Mouse (Mus musculus) stomach, embryonic 15.5 days (tissue): ENCODE results near the gene Alkbh3. TPM values are rescaled to one million over a fixed set of nuclear protein-coding genes. Genes with fewer than 3 reads are reported as not detected.

Experiments
- ATAC-seq: fragments of 200-750 bp; cut with Nextera tagmentation; 2 replicates; pipeline ENCODE4 v1.8.0; 2017; ENCODE audit warnings: low read depth, moderate number of reproducible peaks, moderate TSS enrichment; ENCODE audit not compliant: insufficient read depth, low FRiP score
- H3K27ac ChIP-seq: fragments of 300-500 bp; sonication (generic); 2 replicates; pipeline ENCODE4 v1.5.1; 2015; ENCODE audit warnings: mild to moderate bottlenecking, inconsistent platforms
- H3K27me3 ChIP-seq: fragments of 300-500 bp; sonication (generic); replicated peaks from 2 replicates; pipeline ENCODE4 v1.6.1; 2015; ENCODE audit warnings: inconsistent platforms
- H3K36me3 ChIP-seq: fragments of 300-500 bp; sonication (generic); 2 replicates; pipeline ENCODE4 v1.6.1; 2015; ENCODE audit warnings: inconsistent platforms
- H3K4me1 ChIP-seq: fragments of 300-500 bp; sonication (generic); 2 replicates; pipeline ENCODE4 v1.6.1; 2015; ENCODE audit warnings: inconsistent platforms
- H3K4me2 ChIP-seq: fragments of 300-500 bp; sonication (generic); 2 replicates; pipeline ENCODE4 v1.6.1; 2015; ENCODE audit warnings: mild to moderate bottlenecking, inconsistent platforms
- H3K4me3 ChIP-seq: fragments of 300-500 bp; sonication (generic); replicated peaks from 2 replicates; pipeline ENCODE4 v1.5.1; 2015; ENCODE audit warnings: inconsistent platforms
- H3K9ac ChIP-seq: fragments of 300-500 bp; sonication (generic); 2 replicates; pipeline ENCODE4 v1.6.1; 2015; ENCODE audit warnings: inconsistent platforms
- H3K9me3 ChIP-seq: fragments of 300-500 bp; sonication (generic); 2 replicates; pipeline ENCODE4 v1.6.1; 2016; ENCODE audit warnings: inconsistent platforms
- WGBS: fragments of 180-500 bp; shearing (Covaris S2); methylation state at CpG from one replicate; pipeline ENCODE4 v1.1.7; 2015; 5-methylcytosine and 5-hydroxymethylcytosine counted together
- polyA plus RNA-seq: library from polyadenylated mRNA; unstranded; fragments of >200 nt; fragmentation: Nextera tagmentation; extraction: Ambion mirVana; gene quantifications from 2 replicates; pipeline ENCODE4 v1.2.1, GENCODE M21; 2015

Gene Alkbh3
- polyA plus RNA-seq, 1 experiment from 2014 or later = 62.7 TPM

DNA sequence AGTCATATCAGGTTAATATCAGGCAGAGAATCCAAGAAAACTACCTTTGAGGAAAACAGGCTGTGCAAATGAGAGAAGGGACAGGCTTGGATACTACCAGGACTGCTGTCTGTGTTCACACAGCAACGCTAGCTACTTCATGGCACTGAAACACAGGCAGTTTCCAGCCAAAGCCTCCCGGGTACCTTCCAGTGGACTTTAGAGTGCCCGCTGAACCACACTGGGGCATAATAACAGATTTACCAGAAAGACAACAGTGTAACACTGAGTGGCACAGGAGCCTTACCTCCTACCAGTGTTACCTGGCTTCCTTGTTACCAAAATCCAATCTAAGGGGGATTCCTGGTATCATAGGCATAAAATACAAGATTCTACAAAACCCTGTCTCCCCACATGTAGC lies 31.9 kb upstream of the Alkbh3 start:
- 92% methylated on average over 3 of the region's 3 CpGs for WGBS

DNA sequence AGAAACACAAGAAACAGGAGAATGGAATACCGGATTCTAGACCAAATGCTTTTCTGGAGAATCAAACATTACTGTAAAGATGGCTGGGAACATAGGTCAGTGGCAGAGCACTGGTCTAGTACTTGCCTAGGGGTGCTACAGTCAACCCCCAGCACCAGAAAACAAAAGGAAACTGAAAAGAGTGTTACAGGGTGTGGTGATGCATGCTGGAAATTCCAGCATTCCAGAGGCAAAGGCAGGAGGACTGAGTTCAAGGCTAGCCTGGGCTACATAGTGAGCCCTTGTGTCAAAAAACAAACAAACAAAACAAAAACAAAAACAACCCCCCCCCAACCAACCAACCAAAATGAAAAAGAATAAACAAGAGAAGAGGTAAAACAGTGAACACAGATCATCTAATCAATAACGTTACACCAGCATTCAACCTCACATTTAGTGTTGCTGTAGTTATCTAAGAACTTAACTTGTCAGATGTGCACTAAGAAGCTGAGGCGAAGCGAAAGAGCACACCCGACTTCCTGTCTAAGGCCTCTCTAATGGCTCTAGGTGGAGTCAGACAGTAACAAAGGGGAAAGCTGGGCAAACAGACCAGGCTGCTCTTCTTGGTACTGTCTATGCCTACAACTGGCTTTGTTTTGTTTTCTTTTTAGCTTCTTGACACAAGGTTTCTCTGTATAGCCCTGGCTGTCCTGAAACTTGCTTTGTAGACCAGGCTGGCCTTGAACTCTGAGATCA lies 30.0 kb upstream of the Alkbh3 start:
- ATAC-seq = no peak
- H3K27ac ChIP-seq = no peak overlapping the region
- H3K27me3 ChIP-seq = no peaks in the 10 kb centered on the region
- 84% methylated on average over 5 of the region's 5 CpGs for WGBS
- no peak overlapping the region for H3K4me3 ChIP-seq
- H3K9me3 ChIP-seq = no peaks in the 10 kb centered on the region
- no peak overlapping the region for H3K9ac ChIP-seq
- H3K4me2 ChIP-seq = no peak overlapping the region
- no peaks in the 10 kb centered on the region for H3K4me1 ChIP-seq
- no peaks in the 10 kb centered on the region for H3K36me3 ChIP-seq

More for the DNA sequence above, 31.9 kb upstream of the Alkbh3 start:
- no peak overlapping the region for H3K4me3 ChIP-seq
- no peak overlapping the region for H3K9ac ChIP-seq
- no peaks in the 10 kb centered on the region for H3K9me3 ChIP-seq
- no peaks in the 10 kb centered on the region for H3K4me1 ChIP-seq
- no peak overlapping the region for H3K4me2 ChIP-seq
- no peak for ATAC-seq
- no peaks in the 10 kb centered on the region for H3K36me3 ChIP-seq
- no peaks in the 10 kb centered on the region for H3K27me3 ChIP-seq
- H3K27ac ChIP-seq = no peak overlapping the region

GRCm38 (mm10) chr2:94035428-94036331 lies 25.1 kb upstream of the Alkbh3 start:
- H3K4me2 ChIP-seq = no peak overlapping the region
- H3K27me3 ChIP-seq = no peaks in the 10 kb centered on the region
- H3K27ac ChIP-seq = no peak overlapping the region
- no peaks in the 10 kb centered on the region for H3K9me3 ChIP-seq
- H3K4me3 ChIP-seq = no peak overlapping the region
- no peak overlapping the region for H3K9ac ChIP-seq
- peak; percentile 43; the same call in 1 of the 2 replicates for ATAC-seq
- no peaks in the 10 kb centered on the region for H3K36me3 ChIP-seq
- WGBS = 70% methylated on average over 9 of the region's 9 CpGs
- H3K4me1 ChIP-seq = no peaks in the 10 kb centered on the region

GRCm38 (mm10) chr2:94030602-94031001 lies 20.0 kb upstream of the Alkbh3 start:
- Histone ChIP-seq H3K9me3 (no peaks in the 10 kb centered on the region), H3K4me1 (no peaks in the 10 kb centered on the region)
- ATAC-seq = no peak

GRCm38 (mm10) chr2:94024637-94025036 lies 14.0 kb upstream of the Alkbh3 start:
- no peaks in the 10 kb centered on the region for H3K4me1 ChIP-seq
- 49% methylated on average over 6 of the region's 6 CpGs for WGBS
- ATAC-seq = no peak
- H3K36me3 ChIP-seq = no peaks in the 10 kb centered on the region
- no peak overlapping the region for H3K4me2 ChIP-seq
- H3K4me3 ChIP-seq = no peak overlapping the region
- H3K9ac ChIP-seq = no peak overlapping the region
- H3K27me3 ChIP-seq = no peaks in the 10 kb centered on the region
- H3K27ac ChIP-seq = no peak overlapping the region
- H3K9me3 ChIP-seq = no peaks in the 10 kb centered on the region

More at GRCm38 (mm10) chr2:94030602-94031001, 20.0 kb upstream of the Alkbh3 start:
- Histone ChIP-seq H3K27me3 (no peaks in the 10 kb centered on the region), H3K36me3 (no peaks in the 10 kb centered on the region), H3K4me2 (no peak overlapping the region), H3K9ac (no peak overlapping the region), H3K4me3 (no peak overlapping the region), H3K27ac (no peak overlapping the region)

DNA sequence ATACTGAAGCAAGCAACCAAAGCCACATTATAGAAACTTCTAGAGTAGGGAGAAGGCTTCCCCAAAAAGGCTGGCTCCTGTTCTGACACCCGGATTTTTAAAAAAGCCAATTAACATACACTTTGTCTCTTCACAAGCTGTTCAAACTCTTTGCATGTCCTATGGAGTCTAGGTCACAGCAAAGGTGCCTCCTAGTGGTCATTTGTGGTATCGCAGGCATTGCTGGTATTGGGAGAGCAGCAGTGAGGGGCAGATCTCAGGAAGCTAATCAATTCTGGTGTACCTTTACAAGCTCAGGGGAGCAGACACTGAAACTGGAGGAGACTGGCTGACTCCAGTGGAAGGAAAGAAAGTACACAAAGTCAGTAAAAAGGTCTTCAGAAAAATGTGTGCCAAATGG lies 8.3 kb downstream of the Alkbh3 start:
- H3K27ac ChIP-seq = no peak overlapping the region
- no peaks in the 10 kb centered on the region for H3K27me3 ChIP-seq
- no peaks in the 10 kb centered on the region for H3K4me1 ChIP-seq
- H3K9me3 ChIP-seq = no peaks in the 10 kb centered on the region
- no peak overlapping the region for H3K9ac ChIP-seq
- H3K4me3 ChIP-seq = no peak overlapping the region
- no peak overlapping the region for H3K4me2 ChIP-seq
- no peak for ATAC-seq
- H3K36me3 ChIP-seq = peaks cover 29% of the 10 kb centered on the region
- WGBS = 2% methylated on average over 2 of the region's 2 CpGs

- no peaks in the 10 kb centered on the region for H3K4me1 ChIP-seq
- no peak overlapping the region for H3K4me3 ChIP-seq
- H3K9ac ChIP-seq = no peak overlapping the region
- no peaks in the 10 kb centered on the region for H3K9me3 ChIP-seq
- H3K36me3 ChIP-seq = peaks cover 27% of the 10 kb centered on the region
- ATAC-seq = no peak
- 75% methylated on average over 4 of the region's 4 CpGs for WGBS
- no peak overlapping the region for H3K27ac ChIP-seq
- no peak overlapping the region for H3K4me2 ChIP-seq
- no peaks in the 10 kb centered on the region for H3K27me3 ChIP-seq
These were observed 8.7 kb downstream of the Alkbh3 start for GRCm38 (mm10) chr2:94001918-94002317.

DNA sequence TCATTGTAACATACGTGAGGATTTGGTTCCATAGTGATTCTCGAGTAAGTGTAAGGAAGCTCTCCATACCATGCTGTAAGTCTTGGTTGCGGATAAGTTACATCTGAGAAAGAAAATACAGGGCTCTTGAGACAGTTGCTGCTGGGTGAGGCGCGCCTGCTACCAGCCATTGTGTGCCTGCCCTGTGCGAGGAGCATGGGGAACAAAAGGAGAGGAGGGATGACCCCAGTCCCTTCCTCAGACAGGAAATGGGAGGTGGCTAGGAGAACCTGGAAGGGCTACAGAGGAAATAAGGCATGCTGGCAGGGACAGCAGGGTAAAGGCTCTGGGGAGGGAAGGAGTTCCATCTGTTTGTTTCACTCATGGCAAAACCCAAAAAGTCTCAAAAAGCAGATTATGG lies 9.2 kb downstream of the Alkbh3 start:
- H3K4me3 ChIP-seq = no peak overlapping the region
- H3K9me3 ChIP-seq = no peaks in the 10 kb centered on the region
- no peak for ATAC-seq
- H3K4me2 ChIP-seq = no peak overlapping the region
- no peaks in the 10 kb centered on the region for H3K27me3 ChIP-seq
- peaks cover 29% of the 10 kb centered on the region for H3K36me3 ChIP-seq
- H3K4me1 ChIP-seq = no peaks in the 10 kb centered on the region
- 87% methylated on average over 6 of the region's 6 CpGs for WGBS
- H3K27ac ChIP-seq = no peak overlapping the region
- H3K9ac ChIP-seq = no peak overlapping the region

DNA sequence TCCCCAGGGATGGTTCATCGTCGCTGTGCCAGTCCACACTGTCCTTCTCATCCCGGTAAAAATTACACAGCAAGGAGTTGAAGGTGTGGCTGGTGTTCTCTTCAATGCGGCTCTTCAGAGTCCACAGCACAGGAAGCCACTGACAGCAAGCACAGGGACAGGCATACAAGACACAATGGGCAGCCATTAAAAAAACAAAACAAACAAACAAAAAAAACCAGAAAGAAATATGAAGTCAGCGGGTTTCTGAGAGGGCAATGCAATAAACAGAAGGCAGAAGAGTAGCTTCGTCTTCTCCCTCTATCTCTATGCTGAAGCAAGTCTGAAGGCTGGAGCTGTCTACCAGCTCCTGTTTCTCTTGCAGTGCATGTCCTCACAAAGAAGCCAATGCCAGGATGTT lies 14.4 kb downstream of the Alkbh3 start, which contains the start of gene Gm27027:
Gm27027 (minus strand) TSS at position 101 of the 400 bp plus-strand sequence.
- Histone ChIP-seq H3K9me3 (no peaks in the 10 kb centered on the region), H3K4me1 (no peaks in the 10 kb centered on the region), H3K9ac (no peak within 1 kb of the TSS), H3K36me3 (peaks cover 44% of the 10 kb centered on the region), H3K27ac (no peak within 1 kb of the TSS), H3K27me3 (no peaks in the 10 kb centered on the region), H3K4me2 (no peak within 1 kb of the TSS), H3K4me3 (no peak within 1 kb of the TSS)
- no peak for ATAC-seq
- 91% methylated on average over 6 of the region's 6 CpGs for WGBS

DNA sequence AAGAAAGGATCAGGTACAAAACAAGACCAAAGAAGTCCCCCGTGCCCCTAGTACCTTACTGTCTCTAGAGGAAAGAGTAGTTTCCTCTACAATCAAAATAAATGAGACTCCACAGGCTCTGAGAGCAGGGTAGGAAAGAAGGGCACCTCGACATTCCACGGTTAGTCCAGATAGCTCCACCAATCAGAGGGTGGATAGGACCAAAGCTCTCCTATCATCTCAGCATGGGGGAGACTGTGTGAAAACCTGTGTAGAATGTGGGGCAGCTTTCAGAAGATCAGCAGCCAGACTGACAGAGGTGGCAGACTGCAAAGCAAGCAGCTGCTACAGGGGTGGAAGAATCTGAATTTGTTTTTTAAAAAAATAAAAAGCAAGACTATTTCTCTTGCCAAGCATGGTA lies 17.8 kb downstream of the Alkbh3 start:
- H3K4me2 ChIP-seq = no peak overlapping the region
- no peaks in the 10 kb centered on the region for H3K9me3 ChIP-seq
- no peak overlapping the region for H3K4me3 ChIP-seq
- no peaks in the 10 kb centered on the region for H3K27me3 ChIP-seq
- no peaks in the 10 kb centered on the region for H3K4me1 ChIP-seq
- WGBS = 75% methylated on average over 3 of the region's 3 CpGs
- no peak for ATAC-seq
- peaks cover 44% of the 10 kb centered on the region for H3K36me3 ChIP-seq
- H3K9ac ChIP-seq = no peak overlapping the region
- H3K27ac ChIP-seq = no peak overlapping the region

GRCm38 (mm10) chr2:93992259-93992658 lies 18.3 kb downstream of the Alkbh3 start:
- 67% methylated on average over 5 of the region's 5 CpGs for WGBS
- Histone ChIP-seq H3K27me3 (no peaks in the 10 kb centered on the region), H3K9ac (no peak overlapping the region), H3K36me3 (peaks cover 42% of the 10 kb centered on the region), H3K4me3 (no peak overlapping the region), H3K4me2 (no peak overlapping the region), H3K4me1 (no peaks in the 10 kb centered on the region), H3K9me3 (no peaks in the 10 kb centered on the region), H3K27ac (no peak overlapping the region)
- ATAC-seq = no peak

- Histone ChIP-seq H3K27me3 (no peaks in the 10 kb centered on the region), H3K4me3 (no peak overlapping the region), H3K4me1 (no peaks in the 10 kb centered on the region), H3K27ac (no peak overlapping the region), H3K4me2 (no peak overlapping the region), H3K36me3 (peaks cover 39% of the 10 kb centered on the region), H3K9me3 (no peaks in the 10 kb centered on the region), H3K9ac (no peak overlapping the region)
- 75% methylated on average over 3 of the region's 3 CpGs for WGBS
- no peak for ATAC-seq
These were observed 19.3 kb downstream of the Alkbh3 start for GRCm38 (mm10) chr2:93991336-93991735.
